Mouse (Mus musculus) CH12.LX (cell line): ENCODE data around the gene Gm21885. TPM values are rescaled to one million over a fixed set of nuclear protein-coding genes. Genes with fewer than 3 reads are reported as not detected.
A peak's percentile ranks its signal among the peaks of the same experiment; 100 is the strongest.

ENCODE experiments used
- DNase-seq: peaks from one replicate; pipeline ENCODE4 v3.0.0-alpha.2; 2013; ENCODE audit errors: extremely low read depth
- H3K27ac ChIP-seq: 2 replicates; pipeline ENCODE4 v1.5.1; 2012; ENCODE audit warnings: low read depth, mild to moderate bottlenecking, control low read depth, moderate library complexity; ENCODE audit not compliant: insufficient read depth
- H3K27me3 ChIP-seq: replicated peaks from 2 replicates; pipeline ENCODE3; 2012; ENCODE audit warnings: inconsistent platforms
- H3K36me3 ChIP-seq, 2 experiments: replicated peaks in 1 of 2; 2 replicates each; pipeline versions ENCODE3 to v1.6.1; 2012; ENCODE audit warnings: inconsistent platforms in 1 of 2, low read length in 1 of 2, mild to moderate bottlenecking in 1 of 2, mixed read lengths in 1 of 2, moderate library complexity in 1 of 2; ENCODE audit not compliant: control insufficient read depth in 1 of 2, insufficient read depth in 1 of 2
- H3K4me1 ChIP-seq, 2 experiments: 2 replicates each; pipeline ENCODE4 v1.6.1; 2012; ENCODE audit warnings: inconsistent platforms in 1 of 2, moderate library complexity in 1 of 2; ENCODE audit not compliant: insufficient read depth in 2 of 2, control insufficient read depth in 1 of 2
- H3K4me2 ChIP-seq: 2 replicates; pipeline ENCODE4 v1.6.1; 2012; ENCODE audit warnings: low read depth, mild to moderate bottlenecking, control low read depth; ENCODE audit not compliant: poor library complexity, insufficient read depth, severe bottlenecking
- H3K4me3 ChIP-seq, 3 experiments: fragments of 150-350 bp in 1 of 3; sonication (generic) in 1 of 3; replicated peaks in 1 of 3; 2 replicates each; pipeline versions ENCODE3 to v1.5.1; 2011 to 2012; ENCODE audit warnings: low read depth in 2 of 3, low read length in 2 of 3, mild to moderate bottlenecking in 2 of 3, moderate library complexity in 2 of 3, control low read depth in 1 of 3, improper control_type of control experiment in 1 of 3, inconsistent platforms in 1 of 3, mixed read lengths in 1 of 3; ENCODE audit not compliant: poor library complexity in 1 of 3
- H3K79me2 ChIP-seq: replicated peaks from 2 replicates; pipeline ENCODE4 v1.6.1; 2012; ENCODE audit warnings: mild to moderate bottlenecking, moderate library complexity; ENCODE audit not compliant: control insufficient read depth, poor library complexity, insufficient read depth, severe bottlenecking; ENCODE audit errors: extremely low read depth
- H3K9ac ChIP-seq: 2 replicates; pipeline ENCODE4 v1.6.1; 2012; ENCODE audit warnings: low read depth, mild to moderate bottlenecking, control low read depth, moderate library complexity; ENCODE audit not compliant: insufficient read depth
- H3K9me3 ChIP-seq: replicated peaks from 2 replicates; pipeline ENCODE3; 2012; ENCODE audit warnings: low read length, inconsistent platforms, mixed read lengths
- BHLHE40 ChIP-seq: IDR thresholded peaks from 2 replicates; pipeline ENCODE4 v1.6.1; 2011; ENCODE audit warnings: mild to moderate bottlenecking, low read depth, low read length, improper control_type of control experiment
- CHD1 ChIP-seq: IDR thresholded peaks from 2 replicates; pipeline ENCODE4 v1.6.1; 2012; ENCODE audit warnings: low read depth, low read length, improper control_type of control experiment, inconsistent platforms
- CHD2 ChIP-seq: IDR thresholded peaks from 2 replicates; pipeline ENCODE4 v1.6.1; 2011; ENCODE audit warnings: low read length, improper control_type of control experiment
- ELF1 ChIP-seq: IDR thresholded peaks from 2 replicates; pipeline ENCODE4 v1.6.1; 2014; ENCODE audit warnings: low read depth, mild to moderate bottlenecking, inconsistent platforms, low read length, improper control_type of control experiment
- EP300 ChIP-seq: IDR thresholded peaks from 2 replicates; pipeline ENCODE4 v1.6.1; 2011; ENCODE audit warnings: low read length, improper control_type of control experiment
- GABPA ChIP-seq: IDR thresholded peaks from 2 replicates; pipeline ENCODE4 v1.6.1; 2012; ENCODE audit warnings: low read depth, low read length, improper control_type of control experiment, inconsistent platforms; ENCODE audit not compliant: insufficient replicate concordance
- IRF4 ChIP-seq: IDR thresholded peaks from 2 replicates; pipeline ENCODE4 v1.6.1; 2014; ENCODE audit warnings: low read depth, mild to moderate bottlenecking, inconsistent platforms, low read length, improper control_type of control experiment
- JUN ChIP-seq: IDR thresholded peaks from 2 replicates; pipeline ENCODE4 v1.6.1; 2011; ENCODE audit warnings: low read depth, mild to moderate bottlenecking, low read length, improper control_type of control experiment, moderate library complexity; ENCODE audit not compliant: insufficient read depth
- JUND ChIP-seq: conservative IDR thresholded peaks from 2 replicates; pipeline ENCODE4 v1.6.1; 2011; ENCODE audit warnings: low read depth, low read length, improper control_type of control experiment
- KAT2A ChIP-seq: IDR thresholded peaks from 2 replicates; pipeline ENCODE4 v1.6.1; 2012; ENCODE audit warnings: low read length, improper control_type of control experiment, inconsistent platforms; ENCODE audit not compliant: insufficient replicate concordance
- MAFK ChIP-seq: IDR thresholded peaks from 2 replicates; pipeline ENCODE4 v1.6.1; 2011; ENCODE audit warnings: low read length, improper control_type of control experiment; ENCODE audit not compliant: insufficient replicate concordance
- MAX ChIP-seq: IDR thresholded peaks from 2 replicates; pipeline ENCODE4 v1.6.1; 2011; ENCODE audit warnings: low read length, improper control_type of control experiment
- MAZ ChIP-seq: IDR thresholded peaks from 2 replicates; pipeline ENCODE4 v1.6.1; 2012; ENCODE audit warnings: low read depth, mild to moderate bottlenecking, inconsistent platforms, low read length, improper control_type of control experiment, moderate library complexity
- NELFE ChIP-seq: IDR thresholded peaks from 2 replicates; pipeline ENCODE4 v1.6.1; 2011; ENCODE audit warnings: low read depth, low read length, improper control_type of control experiment
- RAD21 ChIP-seq: IDR thresholded peaks from 2 replicates; pipeline ENCODE4 v1.6.1; 2011; ENCODE audit warnings: low read depth, mild to moderate bottlenecking, low read length, improper control_type of control experiment, moderate library complexity
- RCOR1 ChIP-seq: conservative IDR thresholded peaks from 2 replicates; pipeline ENCODE4 v1.6.1; 2012; ENCODE audit warnings: low read depth, mild to moderate bottlenecking, inconsistent platforms, low read length, improper control_type of control experiment
- SIN3A ChIP-seq: IDR thresholded peaks from 2 replicates; pipeline ENCODE4 v1.6.1; 2012; ENCODE audit warnings: low read length, improper control_type of control experiment, inconsistent platforms
- TBP ChIP-seq: conservative IDR thresholded peaks from 2 replicates; pipeline ENCODE4 v1.6.1; 2011; ENCODE audit warnings: low read depth, low read length, improper control_type of control experiment
- TCF12 ChIP-seq: IDR thresholded peaks from 2 replicates; pipeline ENCODE4 v1.6.1; 2014; ENCODE audit warnings: low read depth, mild to moderate bottlenecking, inconsistent platforms, low read length, improper control_type of control experiment
- USF1 ChIP-seq: IDR thresholded peaks from 2 replicates; pipeline ENCODE4 v1.6.1; 2014; ENCODE audit warnings: low read depth, mild to moderate bottlenecking, inconsistent platforms, low read length, improper control_type of control experiment
- ZNF384 ChIP-seq: IDR thresholded peaks from 2 replicates; pipeline ENCODE4 v1.6.1; 2012; ENCODE audit warnings: low read depth, low read length, improper control_type of control experiment, inconsistent platforms
- dilution Hi-C: fragments of 300-500 bp; cut with MboI; formaldehyde crosslinking; loops from 2 replicates; pipeline ENCODE4 v1.14.3; 2020; ENCODE audit warnings: low sequenced_read_pairs; ENCODE audit not compliant: extremely low pct_unique_long_range_greater_than_20kb, extremely low pct_ligation_motif_present
- in situ Hi-C: fragments of 300-500 bp; cut with MboI; formaldehyde crosslinking; loops from 3 replicates; pipeline ENCODE4 v1.14.3; 2019; ENCODE audit warnings: low sequenced_read_pairs, low pct_ligation_motif_present, low pct_unique_long_range_greater_than_20kb, mixed read lengths
- polyA plus RNA-seq: library from polyadenylated mRNA; unstranded; fragments of >175 nt; gene quantifications from 2 replicates; pipeline ENCODE4 v1.2.1, GENCODE M21; 2012; ENCODE audit warnings: low read depth; ENCODE audit not compliant: insufficient read length
- total RNA-seq, 2 experiments: library from RNA; depleted of rRNA; stranded (reverse); fragments of 300-350 nt in 1 of 2; fragments of >200 nt in 1 of 2; gene quantifications; 2 replicates each; pipeline ENCODE4 v1.2.3; 2012 to 2014

Gm21885 gene
- total and polyA plus RNA-seq, 3 experiments = 0.21 to 0.30 TPM; not detected in 1

GRCm38 (mm10) chr11:94317014-94317413, 35.3 kb downstream of the Gm21885 start:
- in situ Hi-C loops (no loop called here), dilution Hi-C loops (no loop called here)
- Histone ChIP-seq H3K79me2 (peaks cover 97% of the 10 kb centered on the region), H3K9ac (peak overlapping the region; percentile 32; the same call in 1 of the 2 replicates), H3K27ac (no peak overlapping the region), H3K4me3 (no peak overlapping the region), H3K4me1 (peaks cover 13 to 80% of the 10 kb centered on the region in 2 experiments; a peak in 3 of 4 replicates), H3K4me2 (peak overlapping the region; percentile 96), H3K9me3 (no peaks in the 10 kb centered on the region), H3K27me3 (no peaks in the 10 kb centered on the region), H3K36me3 (peaks cover 2 to 63% of the 10 kb centered on the region in 2 experiments)
- DNase-seq = no peak
- TF ChIP-seq USF1 = no peak
- no peak for TF ChIP-seq MAZ
- no peak for TF ChIP-seq SIN3A
- no peak for TF ChIP-seq GABPA
- TF ChIP-seq MAX = no peak
- TF ChIP-seq TBP = no peak
- TF ChIP-seq JUND = no peak
- no peak for TF ChIP-seq CHD2
- no peak for TF ChIP-seq TCF12
- TF ChIP-seq RCOR1 = no peak
- TF ChIP-seq NELFE = no peak
- TF ChIP-seq IRF4 = no peak
- TF ChIP-seq EP300 = no peak
- TF ChIP-seq KAT2A = no peak
- no peak for TF ChIP-seq MAFK
- TF ChIP-seq ZNF384 = no peak
- TF ChIP-seq JUN = no peak
- TF ChIP-seq CHD1 = no peak
- no peak for TF ChIP-seq ELF1
- no peak for TF ChIP-seq RAD21

- Histone ChIP-seq H3K27ac (no peak overlapping the region), H3K4me2 (peak overlapping the region; percentile 96), H3K36me3 (peaks cover 2 to 60% of the 10 kb centered on the region in 2 experiments), H3K27me3 (no peaks in the 10 kb centered on the region), H3K9me3 (no peaks in the 10 kb centered on the region), H3K4me3 (peak overlapping the region in 2 of 3 experiments; percentile 1 to 18), H3K4me1 (peaks cover 13 to 79% of the 10 kb centered on the region in 2 experiments; a peak in 3 of 4 replicates), H3K9ac (peak overlapping the region; percentile 58)
- no peak for DNase-seq
- dilution Hi-C loops = no loop called here
- peak; percentile 67 for TF ChIP-seq BHLHE40
- TF ChIP-seq IRF4 = peak; percentile 40; the same call in 1 of the 2 replicates
- no peak for TF ChIP-seq JUN
- TF ChIP-seq, all 38 proteins: peak for 2
- in situ Hi-C loops = no loop called here
- peaks cover 93% of the 10 kb centered on the region for H3K79me2 ChIP-seq
These were observed 35.8 kb downstream of the Gm21885 start for GRCm38 (mm10) chr11:94317515-94317914.
